Mouse (Mus musculus) 3T3-L1 (cell line): ENCODE results near the gene Olfr1347.
"Not testable (repeated sequence)": the region's sequence is repeated elsewhere in the genome, so short reads cannot be mapped to it uniquely, and the experiment has no call there.

ENCODE experiments used
- DNase-seq: peaks from one replicate; pipeline ENCODE4 v3.0.0-alpha.2; 2015; ENCODE audit warnings: low read depth, low spot score

Gene Olfr1347

GRCm38 (mm10) chr7:6499655-6500054, at the start of gene Olfr1347:
Olfr1347 (minus strand) TSS chr7:6499755.
- no peak for DNase-seq

- peak; percentile 32 for DNase-seq
Observed at GRCm38 (mm10) chr7:6526141-6526540, 26.6 kb upstream of the Olfr1347 start.

- DNase-seq, result no peak
Observed at GRCm38 (mm10) chr7:6525001-6525400, 25.4 kb upstream of the Olfr1347 start.

GRCm38 (mm10) chr7:6522850-6523249, 23.3 kb upstream of the Olfr1347 start, which contains the start of gene Olfr1349:
Olfr1349 (minus strand) TSS chr7:6522950.
- no peak for DNase-seq

GRCm38 (mm10) chr7:6521666-6522065, 22.1 kb upstream of the Olfr1347 start:
- DNase-seq, result no peak

GRCm38 (mm10) chr7:6508648-6509047, 9.1 kb upstream of the Olfr1347 start, which contains the start of gene Olfr1348:
Olfr1348 (minus strand) TSS chr7:6508748.
- DNase-seq, result no peak

GRCm38 (mm10) chr7:6486841-6487240, 12.7 kb downstream of the Olfr1347 start, which contains the start of gene Olfr5:
Olfr5 (minus strand) TSS chr7:6486941.
- no peak for DNase-seq

GRCm38 (mm10) chr7:6477633-6478032, 21.9 kb downstream of the Olfr1347 start:
- DNase-seq, result not testable (repeated sequence)

- no peak for DNase-seq
Observed at GRCm38 (mm10) chr7:6466951-6467350, 32.6 kb downstream of the Olfr1347 start, which contains the start of gene Olfr1346. Olfr1346 (plus strand) TSS chr7:6467101.

GRCm38 (mm10) chr7:6456399-6456798, 43.2 kb downstream of the Olfr1347 start:
- DNase-seq, result peak; percentile 27

GRCm38 (mm10) chr7:6455868-6456267, 43.7 kb downstream of the Olfr1347 start, which contains the start of gene Olfr1336:
Olfr1336 (plus strand) TSS chr7:6456168.
- no peak for DNase-seq

- DNase-seq, result no peak
Observed at GRCm38 (mm10) chr7:6447771-6448170, 51.8 kb downstream of the Olfr1347 start.

GRCm38 (mm10) chr7:6441173-6441572, 58.4 kb downstream of the Olfr1347 start:
- no peak for DNase-seq

GRCm38 (mm10) chr7:6438388-6438787, 61.2 kb downstream of the Olfr1347 start, which contains the start of gene Olfr1344:
Olfr1344 (plus strand) TSS chr7:6438688.
- no peak for DNase-seq
